Mouse (Mus musculus) myocyte (in vitro differentiated cells): ENCODE measurements around the gene Slc22a26.

Source experiments
- CEBPB ChIP-seq: IDR thresholded peaks from 2 replicates; pipeline ENCODE4 v1.6.1; 2011; ENCODE audit warnings: mild to moderate bottlenecking, moderate library complexity; ENCODE audit not compliant: poor library complexity, insufficient read depth, severe bottlenecking
- MAX ChIP-seq: IDR thresholded peaks from one replicate; pipeline ENCODE4 v1.6.1; 2011; ENCODE audit warnings: low read depth, mild to moderate bottlenecking, control low read depth
- MYOG ChIP-seq, 3 experiments: IDR thresholded peaks; one replicate each; pipeline ENCODE4 v1.6.1; 2011; ENCODE audit warnings: control low read depth in 2 of 3, low read depth in 2 of 3, mild to moderate bottlenecking in 2 of 3; ENCODE audit not compliant: insufficient read length in 2 of 3, control insufficient read depth in 1 of 3, insufficient read depth in 1 of 3
- POLR2A ChIP-seq: IDR thresholded peaks from one replicate; pipeline ENCODE4 v1.6.1; 2011; ENCODE audit warnings: low read depth, mild to moderate bottlenecking, control low read depth, moderate library complexity; ENCODE audit not compliant: insufficient read length
- POLR2AphosphoS2 ChIP-seq: IDR thresholded peaks from one replicate; pipeline ENCODE4 v1.6.1; 2011; ENCODE audit warnings: low read depth, control low read depth; ENCODE audit not compliant: insufficient read length
- SRF ChIP-seq: IDR thresholded peaks from one replicate; pipeline ENCODE4 v1.6.1; 2011; ENCODE audit warnings: low read depth; ENCODE audit not compliant: control insufficient read depth, insufficient read length
- TCF3 ChIP-seq: IDR thresholded peaks from one replicate; pipeline ENCODE4 v1.6.1; 2011; ENCODE audit warnings: low read depth, control low read depth; ENCODE audit not compliant: insufficient read length

GRCm38 (mm10) chr19:7790571-7790970 is 11.9 kb downstream of the Slc22a26 start:
- TF ChIP-seq POLR2A (no peak), MAX (no peak), POLR2AphosphoS2 (no peak), CEBPB (no peak), TCF3 (no peak), SRF (no peak), MYOG (IDR thresholded peaks at IDR 0.05; ENCODE audit: control insufficient read depth in 1 of 3, insufficient read depth in 1 of 3, insufficient read length in 2 of 3, low read depth in 2 of 3) (no peak)
